Mouse (Mus musculus): ENCODE measurements around the gene Tln2. TPM values are rescaled to one million over a fixed set of nuclear protein-coding genes. Genes with fewer than 3 reads are reported as not detected.

Gene Tln2
- polyA plus RNA-seq, 2 experiments = 17.5 to 39.2 TPM

DNA sequence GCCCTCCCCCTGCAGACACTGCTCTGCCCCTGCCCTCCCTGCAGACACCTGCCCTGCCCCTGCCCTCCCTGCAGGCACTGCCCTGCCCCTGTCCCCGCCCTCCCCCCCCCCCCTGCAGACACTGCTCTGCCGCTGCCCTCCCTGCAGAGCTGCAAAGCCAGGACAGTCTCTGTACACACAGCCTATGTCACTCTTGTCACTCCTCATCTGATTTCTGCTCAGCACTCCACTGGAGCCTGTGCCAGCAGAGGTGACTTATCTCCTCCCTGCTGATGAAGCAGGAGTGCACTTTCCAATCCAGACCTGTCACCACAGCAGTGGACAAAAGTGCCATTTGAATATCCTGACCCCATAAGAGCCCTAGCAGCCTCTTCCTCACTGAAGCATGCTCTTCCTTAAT, 118.0 kb downstream of the Tln2 start:
- Histone ChIP-seq H3K4me2 (replicated peaks; ENCODE audit: low read depth, low read length, severe bottlenecking) (no peak overlapping the region), H3K27me3 (ENCODE audit: control insufficient read depth, insufficient read depth, low read length) (no peaks in the 10 kb centered on the region), H3K4me1 (ENCODE audit: control insufficient read depth, insufficient read depth, low read length) (no peaks in the 10 kb centered on the region), H3K27ac (replicated peaks; ENCODE audit: low read depth, low read length) (no peak overlapping the region), H3K4me3 (replicated peaks; ENCODE audit: low read length) (no peak overlapping the region), H3K36me3 (ENCODE audit: control insufficient read depth, insufficient read depth, low read length) (no peaks in the 10 kb centered on the region), H3K9ac (ENCODE audit: low read depth, low read length, severe bottlenecking) (no peak overlapping the region), H3K9me3 (ENCODE audit: control insufficient read depth, low read length) (no peaks in the 10 kb centered on the region)
- ATAC-seq (ENCODE audit: low FRiP score, low read depth) (no peak), DNase-seq (ENCODE audit: low spot score) (no peak)
- no peak for TF ChIP-seq POLR2A (IDR thresholded peaks at IDR 0.05; ENCODE audit: borderline replicate concordance, extremely low read depth, insufficient read depth, insufficient read length)
- WGBS = 36% methylated on average over 1 of the region's 2 CpGs

DNA sequence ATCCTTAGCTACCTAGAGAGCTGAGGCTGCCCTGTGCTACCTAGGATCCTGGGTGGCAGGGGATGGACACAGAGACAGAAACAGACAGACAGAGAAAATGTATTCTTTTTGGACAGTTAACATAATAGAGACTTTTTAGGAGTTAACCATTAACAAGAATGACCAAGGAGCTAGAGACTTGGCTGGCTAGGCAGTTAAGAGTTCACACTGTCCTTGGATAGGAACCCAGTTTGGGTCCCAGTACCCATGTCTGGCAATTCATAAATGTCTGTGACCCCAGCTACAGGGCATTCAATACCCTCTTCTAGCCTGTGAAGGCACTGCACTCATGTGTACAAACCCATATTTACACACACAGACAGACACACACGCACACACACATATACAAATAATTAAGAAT, 122.0 kb downstream of the Tln2 start:
- Histone ChIP-seq H3K9me3 (ENCODE audit: control insufficient read depth, low read length) (no peaks in the 10 kb centered on the region), H3K27me3 (ENCODE audit: control insufficient read depth, insufficient read depth, low read length) (no peaks in the 10 kb centered on the region), H3K36me3 (ENCODE audit: control insufficient read depth, insufficient read depth, low read length) (no peaks in the 10 kb centered on the region), H3K4me3 (replicated peaks; ENCODE audit: low read length) (no peak overlapping the region), H3K27ac (replicated peaks; ENCODE audit: low read depth, low read length) (no peak overlapping the region), H3K4me1 (ENCODE audit: control insufficient read depth, insufficient read depth, low read length) (peaks cover 12% of the 10 kb centered on the region), H3K9ac (ENCODE audit: low read depth, low read length, severe bottlenecking) (no peak overlapping the region), H3K4me2 (replicated peaks; ENCODE audit: low read depth, low read length, severe bottlenecking) (no peak overlapping the region)
- DNase-seq (ENCODE audit: low spot score) = no peak
- no peak for ATAC-seq (ENCODE audit: low FRiP score, low read depth)
- TF ChIP-seq POLR2A (IDR thresholded peaks at IDR 0.05; ENCODE audit: borderline replicate concordance, extremely low read depth, insufficient read depth, insufficient read length) = no peak
- WGBS = 86% methylated on average over 1 of the region's 1 CpGs

DNA sequence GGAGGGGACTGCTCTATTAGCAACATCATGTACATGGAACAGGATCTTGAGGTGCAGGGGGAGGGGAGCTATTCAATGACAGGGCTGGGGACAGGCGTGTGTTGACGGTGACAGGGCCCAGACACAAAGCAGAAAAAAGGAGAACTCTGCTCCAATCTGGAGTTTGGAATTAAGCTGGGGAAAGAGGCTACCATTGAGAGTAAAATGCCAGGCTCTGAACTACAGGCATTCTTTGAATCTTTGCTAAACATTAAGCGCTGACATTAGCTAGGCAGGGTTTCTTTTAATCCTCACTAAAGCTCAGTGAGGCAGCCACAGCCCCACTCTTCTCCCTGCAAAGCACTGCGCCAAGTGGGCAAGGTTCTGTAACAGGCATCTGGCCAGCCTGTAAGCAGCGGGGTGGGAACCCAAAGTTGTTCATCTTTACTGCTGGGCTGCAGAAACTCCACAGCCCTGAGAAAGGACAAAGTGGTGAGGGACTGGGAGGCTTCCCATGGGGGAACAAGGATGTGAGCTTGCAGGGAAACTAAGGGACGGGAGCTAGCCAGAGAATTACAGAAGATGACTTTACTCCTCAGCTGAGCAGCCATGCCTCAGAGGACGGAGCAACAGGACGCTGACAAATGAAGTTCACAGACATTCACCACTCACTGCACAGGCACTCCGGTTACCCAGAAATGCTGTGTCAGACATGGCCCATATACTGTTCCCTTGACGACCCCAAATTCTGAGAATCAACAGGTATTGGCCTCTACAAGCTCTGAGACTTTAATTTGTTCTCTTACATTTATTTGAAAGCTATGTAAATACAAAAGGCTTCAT, 124.0 kb downstream of the Tln2 start:
- Histone ChIP-seq H3K4me3 (replicated peaks; ENCODE audit: low read length) (no peak overlapping the region), H3K9ac (ENCODE audit: low read depth, low read length, severe bottlenecking) (no peak overlapping the region), H3K4me1 (ENCODE audit: control insufficient read depth, insufficient read depth, low read length) (peaks cover 12% of the 10 kb centered on the region), H3K27ac (replicated peaks; ENCODE audit: low read depth, low read length) (no peak overlapping the region), H3K27me3 (ENCODE audit: control insufficient read depth, insufficient read depth, low read length) (no peaks in the 10 kb centered on the region), H3K4me2 (replicated peaks; ENCODE audit: low read depth, low read length, severe bottlenecking) (peak overlapping the region; percentile 13; the same call in 1 of the 2 replicates), H3K36me3 (ENCODE audit: control insufficient read depth, insufficient read depth, low read length) (no peaks in the 10 kb centered on the region), H3K9me3 (ENCODE audit: control insufficient read depth, low read length) (no peaks in the 10 kb centered on the region)
- DNase-seq (ENCODE audit: low spot score) (peak; percentile 15), ATAC-seq (ENCODE audit: low FRiP score, low read depth) (no peak)
- WGBS = 46% methylated on average over 10 of the region's 10 CpGs
- TF ChIP-seq POLR2A (IDR thresholded peaks at IDR 0.05; ENCODE audit: borderline replicate concordance, extremely low read depth, insufficient read depth, insufficient read length) = no peak

DNA sequence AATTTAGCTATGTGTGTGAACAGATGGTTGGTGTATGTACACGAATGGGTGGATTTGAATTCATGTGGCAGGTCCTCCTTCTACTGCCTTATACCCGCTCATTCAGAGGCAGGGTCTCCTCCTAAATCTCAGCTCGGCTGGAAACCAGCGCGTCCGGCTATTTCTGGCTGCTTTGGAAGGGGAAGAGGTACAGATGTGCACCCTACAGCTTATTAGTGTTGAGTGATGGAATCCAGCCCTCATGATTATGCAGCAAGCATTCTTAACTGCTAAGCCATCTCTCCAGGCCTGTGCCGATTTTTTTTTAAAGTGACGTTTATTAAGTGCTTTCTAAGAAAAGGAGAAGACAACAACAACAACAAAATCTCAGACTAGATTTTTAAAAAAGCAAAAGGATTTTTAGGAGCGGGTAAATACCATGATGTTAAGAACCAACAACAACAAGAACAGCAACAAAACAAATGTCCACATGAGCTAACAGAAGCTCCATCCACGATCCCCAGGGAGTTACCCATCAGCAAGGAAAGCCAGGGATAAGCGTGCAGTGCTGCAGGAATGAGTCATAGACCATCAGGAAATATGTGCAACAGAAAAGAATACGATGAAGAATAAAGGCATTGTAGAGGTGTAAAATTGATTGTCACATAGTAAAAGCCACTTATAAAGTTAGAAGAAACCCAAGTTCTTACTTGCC, 130.2 kb downstream of the Tln2 start:
- no peaks in the 10 kb centered on the region for H3K4me1 ChIP-seq (ENCODE audit: control insufficient read depth, insufficient read depth, low read length)
- ATAC-seq (ENCODE audit: low FRiP score, low read depth) = no peak
- H3K36me3 ChIP-seq (ENCODE audit: control insufficient read depth, insufficient read depth, low read length) = no peaks in the 10 kb centered on the region
- H3K4me2 ChIP-seq (replicated peaks; ENCODE audit: low read depth, low read length, severe bottlenecking) = no peak overlapping the region
- no peak overlapping the region for H3K27ac ChIP-seq (replicated peaks; ENCODE audit: low read depth, low read length)
- no peaks in the 10 kb centered on the region for H3K9me3 ChIP-seq (ENCODE audit: control insufficient read depth, low read length)
- WGBS = 42% methylated on average over 12 of the region's 12 CpGs
- H3K27me3 ChIP-seq (ENCODE audit: control insufficient read depth, insufficient read depth, low read length) = no peaks in the 10 kb centered on the region
- DNase-seq (ENCODE audit: low spot score) = peak; percentile 51
- no peak overlapping the region for H3K9ac ChIP-seq (ENCODE audit: low read depth, low read length, severe bottlenecking)
- no peak overlapping the region for H3K4me3 ChIP-seq (replicated peaks; ENCODE audit: low read length)
- TF ChIP-seq POLR2A (IDR thresholded peaks at IDR 0.05; ENCODE audit: borderline replicate concordance, extremely low read depth, insufficient read depth, insufficient read length) = no peak

DNA sequence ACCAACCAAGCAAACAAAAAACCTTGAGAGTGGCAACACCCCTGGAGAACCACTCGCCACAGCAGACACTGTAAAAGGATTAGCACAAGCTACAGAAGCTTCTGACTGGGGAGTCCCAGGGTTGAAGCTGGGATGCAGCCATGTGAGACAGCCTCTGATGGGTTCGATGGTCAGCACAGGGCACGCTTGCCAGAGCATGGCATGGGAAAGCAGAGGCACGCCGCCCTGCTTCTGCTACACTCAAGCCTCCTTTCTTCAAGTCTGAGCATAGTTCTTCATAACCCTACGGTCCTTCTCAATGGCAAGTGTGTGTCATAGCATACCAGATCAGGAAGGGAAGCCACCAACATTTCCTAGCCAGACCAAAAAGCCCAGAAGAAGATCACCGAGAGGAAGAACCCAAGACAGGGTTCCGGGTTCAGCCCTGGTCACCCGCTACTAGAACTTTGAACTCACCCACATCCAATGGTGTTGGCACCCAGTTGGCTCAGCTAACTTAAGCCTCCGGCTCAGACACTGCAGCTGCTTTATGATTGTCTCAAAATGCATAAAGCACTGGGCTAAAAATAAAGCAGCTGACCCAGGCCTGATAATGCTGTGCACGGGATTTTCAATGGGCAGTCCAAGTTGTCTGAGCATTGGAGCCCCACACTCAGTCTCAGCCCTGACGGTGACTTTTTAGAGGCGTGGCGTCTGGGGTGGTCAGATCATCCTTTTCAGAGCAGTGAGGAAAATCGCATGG, 131.0 kb downstream of the Tln2 start:
- Histone ChIP-seq H3K27ac (replicated peaks; ENCODE audit: low read depth, low read length) (no peak overlapping the region), H3K27me3 (ENCODE audit: control insufficient read depth, insufficient read depth, low read length) (no peaks in the 10 kb centered on the region), H3K9me3 (ENCODE audit: control insufficient read depth, low read length) (no peaks in the 10 kb centered on the region), H3K4me1 (ENCODE audit: control insufficient read depth, insufficient read depth, low read length) (no peaks in the 10 kb centered on the region), H3K4me3 (replicated peaks; ENCODE audit: low read length) (no peak overlapping the region), H3K4me2 (replicated peaks; ENCODE audit: low read depth, low read length, severe bottlenecking) (no peak overlapping the region), H3K36me3 (ENCODE audit: control insufficient read depth, insufficient read depth, low read length) (no peaks in the 10 kb centered on the region), H3K9ac (ENCODE audit: low read depth, low read length, severe bottlenecking) (no peak overlapping the region)
- no peak for DNase-seq (ENCODE audit: low spot score)
- WGBS = 86% methylated on average over 15 of the region's 15 CpGs
- ATAC-seq (ENCODE audit: low FRiP score, low read depth) = peak; percentile 44; the same call in 1 of the 2 replicates
- no peak for TF ChIP-seq POLR2A (IDR thresholded peaks at IDR 0.05; ENCODE audit: borderline replicate concordance, extremely low read depth, insufficient read depth, insufficient read length)
